8 mouse cellular contexts compared by ENCODE assay signal in the genomic region with DNA sequence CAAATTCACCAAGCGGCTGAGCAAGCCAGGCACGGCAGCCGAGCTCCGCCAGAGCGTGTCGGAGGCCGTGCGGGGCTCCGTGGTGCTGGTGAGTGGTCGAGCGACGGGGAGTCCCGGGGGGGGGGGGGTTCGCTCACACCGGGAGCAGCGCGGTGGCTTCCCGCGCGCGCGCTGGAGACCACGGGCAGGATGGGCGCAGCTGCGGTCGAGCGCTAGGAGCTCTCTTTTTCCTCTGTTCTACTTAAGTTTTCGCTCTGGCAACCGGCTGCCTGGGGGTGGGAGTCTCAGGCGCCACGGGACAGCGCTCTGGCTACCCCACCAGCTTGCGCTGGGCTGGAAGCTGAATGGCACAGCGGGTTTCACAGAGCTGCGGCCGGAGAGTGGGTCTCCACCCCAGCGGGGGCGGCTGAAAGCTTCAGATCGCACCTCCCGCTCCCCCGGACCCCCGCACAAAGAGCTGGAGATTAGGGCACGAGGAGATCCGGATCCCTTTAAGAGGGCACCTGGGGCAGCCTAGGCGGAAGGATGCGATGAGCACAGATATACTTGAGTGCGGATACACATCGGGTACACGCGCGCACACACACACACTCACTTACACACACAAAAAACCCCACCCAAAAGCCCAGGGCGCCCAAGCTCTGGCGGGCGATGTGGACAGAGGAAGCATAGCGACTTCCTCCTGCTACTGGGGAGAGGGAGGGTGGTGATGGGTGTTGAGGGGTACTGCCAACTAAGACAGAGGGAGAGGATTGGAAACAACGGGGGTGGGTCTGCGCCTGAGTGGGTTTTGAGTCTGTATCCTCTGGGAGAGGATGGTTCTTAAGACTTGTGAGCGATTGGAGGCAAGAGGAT. TPM values are rescaled to one million over a fixed set of nuclear protein-coding genes. Genes with fewer than 3 reads are reported as not detected.
A peak's percentile ranks its signal among the peaks of the same experiment; 100 is the strongest.
DNase-seq lines count a peak whose midpoint lies in the region; ATAC-seq and TF ChIP-seq lines count a peak whose summit lies in the region.

No protein-coding gene starts in this region.

- no peak for TF ChIP-seq POLR2A in CH12.LX (IDR thresholded peaks at IDR 0.05; ENCODE audit: low read depth, low read length)

- peak overlapping the region; percentile 37; the same call in 1 of the 2 replicates for H3K4me2 ChIP-seq in CH12.LX (ENCODE audit: insufficient read depth, low read depth, poor library complexity, severe bottlenecking)
- peak overlapping the region; percentile 55 for H3K4me2 ChIP-seq in embryonic facial prominence, embryonic 12.5 days (replicated peaks)

- TF ChIP-seq RAD21 in CH12.LX (IDR thresholded peaks at IDR 0.05; ENCODE audit: low read depth, low read length), result no peak

- dilution Hi-C loops in CH12.LX (cut with MboI; ENCODE audit: extremely low pct_ligation_motif_present, extremely low pct_unique_long_range_greater_than_20kb, low sequenced_read_pairs), result no loop called here

- H3K36me3 ChIP-seq in CH12.LX (replicated peaks in 1 of 2; ENCODE audit: control insufficient read depth in 1 of 2, insufficient read depth in 1 of 2, low read length in 1 of 2) (no peaks in the 10 kb centered on the region), macrophage (ENCODE audit: inconsistent target) (no peaks in the 10 kb centered on the region)
- H3K36me3 ChIP-seq in embryonic facial prominence, embryonic 12.5 days, result no peaks in the 10 kb centered on the region

- no peak; the same call in 1 of the 2 replicates for TF ChIP-seq EP300 in CH12.LX (IDR thresholded peaks at IDR 0.05; ENCODE audit: low read length)

- H3K79me2 ChIP-seq in CH12.LX (replicated peaks; ENCODE audit: control insufficient read depth, extremely low read depth, insufficient read depth, poor library complexity, severe bottlenecking), result peaks cover 24% of the 10 kb centered on the region
- H3K79me2 ChIP-seq in macrophage (ENCODE audit: inconsistent target), result peaks cover 52% of the 10 kb centered on the region

- no peaks in the 10 kb centered on the region for H3K9me3 ChIP-seq in CH12.LX (replicated peaks; ENCODE audit: low read length)
- no peaks in the 10 kb centered on the region for H3K9me3 ChIP-seq in embryonic facial prominence, embryonic 12.5 days

- DNase-seq in CH12.LX (ENCODE audit: extremely low read depth) (no peak), ZHBTc4 (ENCODE audit: low read depth, low spot score) (peak; percentile 57)
- DNase-seq in heart, postnatal 14 days, result peak; percentile 10 to 16
- peak; percentile 3 to 9 for DNase-seq in left cerebral cortex, adult 8-10 months (ENCODE audit: low spot score in 2 of 2)
- peak; percentile 31 to 35 for DNase-seq in right cerebral cortex, postnatal 10 days (ENCODE audit: low spot score in 2 of 2)
- no peak for DNase-seq in urinary bladder, postnatal 10 days (ENCODE audit: low spot score)

- peaks cover 0 to 13% of the 10 kb centered on the region in 2 experiments; a peak in 2 of 4 replicates for H3K4me1 ChIP-seq in CH12.LX (ENCODE audit: control insufficient read depth in 1 of 2, insufficient read depth in 2 of 2)
- no peaks in the 10 kb centered on the region for H3K4me1 ChIP-seq in embryonic facial prominence, embryonic 12.5 days

- ATAC-seq in embryonic facial prominence, embryonic 12.5 days (ENCODE audit: insufficient number of reproducible peaks, insufficient read depth, low FRiP score, low TSS enrichment), result peak; percentile 18

- intact Hi-C loops in heart, postnatal 14 days (cut with DNase I), result no loop called here

- peak overlapping the region; percentile 28; the same call in 1 of the 2 replicates for H3K27ac ChIP-seq in CH12.LX (ENCODE audit: insufficient read depth, low read depth)
- H3K27ac ChIP-seq in embryonic facial prominence, embryonic 12.5 days, result peak overlapping the region; percentile 73
- peak overlapping the region; percentile 44 for H3K27ac ChIP-seq in macrophage

- in situ Hi-C loops in CH12.LX (cut with MboI; ENCODE audit: low pct_ligation_motif_present, low pct_unique_long_range_greater_than_20kb, low sequenced_read_pairs), result loop anchor here (10.0 kb wide), 1 partner anchor 106 kb away; no protein-coding TSS in a partner anchor

- no peak for TF ChIP-seq CTCF in CH12.LX (conservative IDR thresholded peaks at IDR 0.05 in 1 of 2, IDR thresholded peaks at IDR 0.05 in 1 of 2; ENCODE audit: low read depth in 2 of 2, low read length in 2 of 2)

- H3K27me3 ChIP-seq in CH12.LX (replicated peaks), result no peaks in the 10 kb centered on the region
- no peaks in the 10 kb centered on the region for H3K27me3 ChIP-seq in embryonic facial prominence, embryonic 12.5 days

- H3K9ac ChIP-seq in CH12.LX (ENCODE audit: insufficient read depth, low read depth), result peak overlapping the region; percentile 80
- peak overlapping the region; percentile 62 for H3K9ac ChIP-seq in embryonic facial prominence, embryonic 12.5 days

- H3K4me3 ChIP-seq in CH12.LX (replicated peaks in 1 of 3; ENCODE audit: low read depth in 2 of 3, low read length in 2 of 3, poor library complexity in 1 of 3) (peak overlapping the region; percentile 61 to 85 (median 70)), macrophage (ENCODE audit: inconsistent target) (peak overlapping the region; percentile 58)
- peak overlapping the region; percentile 55 for H3K4me3 ChIP-seq in embryonic facial prominence, embryonic 12.5 days

- WGBS in embryonic facial prominence, embryonic 12.5 days, result 17% methylated on average over 42 of the region's 58 CpGs
- WGBS in macrophage (ENCODE audit: missing documents), result 11% methylated on average over 29 of the region's 58 CpGs

TF ChIP-seq in CH12.LX, 34 proteins besides CTCF, POLR2A, EP300 and RAD21:
- TF ChIP-seq UBTF (IDR thresholded peaks at IDR 0.05; ENCODE audit: low read depth, low read length) (no peak), MAX (IDR thresholded peaks at IDR 0.05; ENCODE audit: low read length) (no peak), NELFE (IDR thresholded peaks at IDR 0.05; ENCODE audit: low read depth, low read length) (no peak), IRF4 (IDR thresholded peaks at IDR 0.05; ENCODE audit: low read depth, low read length) (no peak), SMC3 (IDR thresholded peaks at IDR 0.05; ENCODE audit: low read depth, low read length) (no peak), KAT2A (IDR thresholded peaks at IDR 0.05; ENCODE audit: insufficient replicate concordance, low read length) (no peak), ZNF384 (IDR thresholded peaks at IDR 0.05; ENCODE audit: low read depth, low read length) (no peak), ZKSCAN1 (IDR thresholded peaks at IDR 0.05; ENCODE audit: borderline replicate concordance, low read depth, low read length) (no peak), MEF2A (IDR thresholded peaks at IDR 0.05; ENCODE audit: borderline replicate concordance, low read depth, low read length) (no peak), TBP (conservative IDR thresholded peaks at IDR 0.05; ENCODE audit: low read depth, low read length) (no peak)

RNA-seq across cellular contexts. Expression of gene Dock11, which starts 0.5 kb away (rescaled TPM):
- total RNA-seq in CH12.LX (2012; rRNA removed) (25.1 and 25.4 TPM in 2 replicates), CH12.LX (2014; rRNA removed) (47.6 and 61.0 TPM in 2 replicates)
- polyA plus RNA-seq in CH12.LX (2012; ENCODE audit: insufficient read length, low read depth) (30.4 and 31.8 TPM in 2 replicates), macrophage (2018) (33.5 to 49.2 TPM (median 37.8 TPM) in 3 replicates)
- polyA plus RNA-seq in embryonic facial prominence, embryonic 12.5 days (2016; fragmentation: Nextera tagmentation; extraction: Ambion mirVana), result 19.8 and 20.2 TPM in 2 replicates
- 1 to 10 TPM; 6.1 to 7.7 TPM for total RNA-seq in heart, postnatal 14 days (2021)
- total RNA-seq in left cerebral cortex, adult 8-10 months (2022), result 1 to 10 TPM; 6.9 to 7.9 (median 7.3) TPM
- total RNA-seq in macrophage (2018; cell fraction: chromatin; rRNA removed), result 100 to 1,000 TPM in 5 of 26 experiments, 10 to 100 TPM in 21; 56.1 to 187 (median 90.7) TPM
- 10 to 100 TPM; 37.4 to 55.8 (median 44.9) TPM for total RNA-seq in macrophage (2018; cell fraction: cytosol; rRNA removed)
- 100 to 1,000 TPM in 1 of 26 experiments, 10 to 100 TPM in 25; 45.1 to 131 (median 66.9) TPM for total RNA-seq in macrophage (2018; cell fraction: nucleus; rRNA removed)

Comparison
In these comparisons a context has a peak if more than half of its experiments do, and no peak if none do; other contexts are left out.
1. DNase-seq: peak in ZHBTc4 (single experiment), heart, postnatal 14 days (2 of 2), left cerebral cortex, adult 8-10 months (2 of 2) and right cerebral cortex, postnatal 10 days (2 of 2); none in CH12.LX (single experiment) and urinary bladder, postnatal 10 days (single experiment).
2. Peak in every context shown above with its lines, with median percentiles within 50 percentile points of each other: H3K27ac ChIP-seq and H3K4me3 ChIP-seq.